Mouse (Mus musculus): ENCODE measurements at regions not wholly inside any gene's neighbourhood (a gene's known extent, or its start where the extent isn't known, plus 50 kb on each side); places are given as distances from the start of the nearest gene placed in this dataset.

GRCm38 (mm10) chr14:86358584-86358983 is 782.5 kb downstream of the Diaph3 start:
- TF ChIP-seq CTCF (IDR thresholded peaks at IDR 0.05; ENCODE audit: insufficient read depth, low read depth, low read length) (no peak), POLR2A (IDR thresholded peaks at IDR 0.05; ENCODE audit: insufficient read depth, low read depth, low read length) (no peak)

Measured in olfactory bulb, adult 2 months (tissue).